Mouse (Mus musculus): ENCODE measurements at regions not wholly inside any gene's neighbourhood (a gene's known extent, or its start where the extent isn't known, plus 50 kb on each side); places are given as distances from the start of the nearest gene placed in this dataset.

DNA sequence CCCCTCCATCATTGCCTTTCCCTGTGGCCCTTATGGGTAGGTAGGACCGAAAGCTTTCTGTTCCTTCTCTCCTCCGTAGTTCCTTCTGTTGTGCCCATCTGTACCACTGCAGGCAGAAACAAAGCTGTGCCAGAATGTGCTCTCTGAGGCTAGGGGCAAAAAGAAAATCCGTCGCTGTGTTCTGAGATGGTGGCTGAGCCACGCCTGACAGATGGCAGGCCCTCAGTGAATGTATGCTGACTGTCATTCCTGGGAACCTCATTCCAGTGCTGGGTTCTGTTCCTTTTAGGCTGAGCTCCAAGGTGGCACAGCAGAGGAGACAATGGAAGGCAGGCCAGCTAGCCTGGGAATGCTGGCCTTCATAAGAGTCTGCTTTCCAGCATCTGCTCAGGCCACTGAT is 54.0 kb upstream of the Boc start:
- TF ChIP-seq POLR2A (IDR thresholded peaks at IDR 0.05; ENCODE audit: borderline replicate concordance, extremely low read depth, insufficient read depth, insufficient read length, poor library complexity, severe bottlenecking) (no peak), CTCF (IDR thresholded peaks at IDR 0.05; ENCODE audit: borderline replicate concordance, extremely low read depth, insufficient read depth, insufficient read length) (no peak)
